Mouse (Mus musculus) embryo, embryonic 10 days (tissue): Measurements from ENCODE around the gene Ackr4.

Experiments
- DNase-seq: peaks from one replicate; pipeline ENCODE4 v3.0.0-alpha.2; 2015; ENCODE audit warnings: low spot score

The Ackr4 gene

GRCm38 (mm10) chr9:104106930-104107329 is 19.8 kb downstream of the Ackr4 start:
- no peak for DNase-seq

- DNase-seq = no peak
Observed at GRCm38 (mm10) chr9:104104986-104105385, 21.7 kb downstream of the Ackr4 start.

DNA sequence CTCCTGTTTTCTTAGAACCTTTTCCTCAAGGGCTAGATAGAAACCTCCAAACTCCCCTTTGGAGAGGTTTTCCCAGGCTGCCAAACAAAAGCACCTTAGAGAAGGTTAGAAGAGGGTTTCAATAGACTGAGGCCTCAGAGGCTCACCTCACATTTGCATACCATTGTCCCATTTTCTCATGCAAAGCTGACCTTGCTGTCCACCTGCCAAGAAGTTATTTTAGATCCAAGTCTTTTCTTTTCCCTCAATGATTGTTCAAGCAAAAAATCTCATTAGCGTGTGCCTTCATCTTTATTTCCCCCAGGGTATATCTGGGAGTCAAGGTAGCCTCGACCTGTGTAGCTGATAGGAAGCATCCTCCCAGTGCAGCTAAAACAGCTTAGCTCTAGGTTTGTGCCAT is 23.8 kb downstream of the Ackr4 start:
- DNase-seq = no peak

GRCm38 (mm10) chr9:104102301-104102700 is 24.4 kb downstream of the Ackr4 start:
- DNase-seq = no peak

DNA sequence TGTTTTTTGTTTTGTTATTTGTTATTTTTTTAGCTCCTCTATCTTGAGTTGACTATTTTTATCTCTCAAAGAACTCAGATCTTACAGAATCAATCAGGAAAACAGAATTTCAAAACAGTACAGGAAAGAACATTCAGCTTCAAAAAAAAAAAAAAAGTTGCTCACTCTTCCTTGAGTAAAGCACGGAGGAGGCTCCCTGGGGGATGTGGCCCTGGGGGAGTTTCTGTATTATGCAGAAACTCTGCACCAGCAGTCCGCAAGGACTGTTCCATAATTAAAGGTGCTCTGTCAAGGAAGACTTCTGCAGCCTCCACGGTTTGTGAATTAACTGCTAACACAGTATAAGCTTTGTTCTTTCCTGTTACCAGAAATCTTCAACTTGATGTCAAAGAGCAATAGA is 25.3 kb downstream of the Ackr4 start:
- no peak for DNase-seq

DNA sequence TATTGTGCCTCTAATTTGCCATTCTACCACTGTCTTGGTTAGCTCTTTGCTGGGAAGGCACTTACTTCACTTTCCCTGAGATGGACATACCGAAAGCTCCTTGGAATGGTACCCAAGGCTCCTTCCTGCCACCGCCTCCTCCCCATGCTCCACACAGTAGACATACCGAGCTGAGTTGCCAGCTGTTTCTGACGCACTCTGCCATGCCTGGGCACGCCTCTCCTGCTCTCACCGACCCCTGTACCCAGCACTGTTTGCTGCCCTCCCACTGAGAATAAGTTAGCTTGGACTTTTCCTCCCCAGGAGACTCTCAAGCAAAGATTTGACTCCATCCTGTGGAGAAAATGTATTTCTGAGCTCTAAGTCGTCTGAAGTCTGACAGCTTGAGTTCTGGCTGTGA is 25.9 kb downstream of the Ackr4 start:
- DNase-seq = no peak

- DNase-seq = peak; percentile 3
Observed at GRCm38 (mm10) chr9:104099060-104099459, 27.7 kb downstream of the Ackr4 start.

DNA sequence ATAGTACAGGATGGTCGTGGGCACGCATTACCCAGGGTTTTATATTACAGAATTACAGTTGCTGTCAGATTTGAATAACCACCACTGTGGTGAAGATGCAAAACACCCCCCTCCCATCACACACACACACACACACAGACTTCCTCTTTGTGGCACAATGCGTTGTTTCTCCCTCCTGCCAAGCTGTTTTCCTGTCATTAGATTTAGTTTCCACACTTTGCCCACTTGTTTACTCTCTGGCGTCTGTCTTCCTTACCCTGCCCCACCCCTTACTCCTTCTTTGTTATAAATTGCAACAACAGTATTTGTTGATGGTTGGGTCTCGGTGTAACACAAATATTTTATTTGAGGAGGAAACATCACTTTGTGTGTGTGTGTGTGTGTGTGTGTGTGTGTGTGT is 28.5 kb downstream of the Ackr4 start:
- DNase-seq = no peak

DNA sequence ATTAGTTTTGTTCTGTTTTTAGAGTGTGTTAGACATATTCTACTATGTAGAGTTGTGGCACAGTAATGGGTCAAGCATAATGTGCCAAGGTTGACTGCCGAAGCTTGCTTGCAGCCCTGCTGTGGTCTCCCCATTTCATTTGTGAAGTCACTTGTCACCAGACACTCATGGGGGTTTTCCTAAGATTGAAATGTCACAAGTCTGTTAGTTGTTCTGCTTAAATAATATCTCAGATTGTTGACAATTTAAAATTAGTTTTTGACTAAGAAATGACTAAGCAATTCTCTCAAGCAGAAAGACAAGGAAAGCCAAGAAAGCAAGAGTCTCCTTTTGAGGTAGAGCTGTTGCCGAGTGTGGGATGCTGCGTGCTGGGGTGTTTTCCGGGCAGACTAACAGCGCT is 33.8 kb downstream of the Ackr4 start:
- DNase-seq = no peak

GRCm38 (mm10) chr9:104088555-104088954 is 38.2 kb downstream of the Ackr4 start:
- no peak for DNase-seq

- no peak for DNase-seq
Observed at GRCm38 (mm10) chr9:104085730-104086429, 40.9 kb downstream of the Ackr4 start.

DNA sequence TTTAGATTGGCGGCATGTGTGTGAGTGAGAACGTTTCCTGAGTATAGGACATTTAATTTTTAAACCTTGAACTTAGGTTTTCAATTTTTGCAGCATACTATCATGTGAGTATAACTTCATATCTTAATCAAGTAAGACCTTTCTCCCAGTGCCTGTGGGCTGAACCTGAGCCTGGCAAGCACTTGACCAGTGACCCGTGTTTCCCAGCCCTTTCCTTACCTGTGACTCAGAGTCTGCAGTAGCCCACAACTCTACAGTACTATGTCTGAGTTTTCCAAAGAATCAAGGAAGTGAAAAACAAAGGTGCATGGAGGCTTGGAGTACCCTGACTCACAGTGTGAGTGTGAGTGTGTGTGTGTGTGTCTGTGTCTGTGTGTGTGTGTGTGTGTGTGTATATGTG is 46.7 kb downstream of the Ackr4 start:
- DNase-seq = no peak

DNA sequence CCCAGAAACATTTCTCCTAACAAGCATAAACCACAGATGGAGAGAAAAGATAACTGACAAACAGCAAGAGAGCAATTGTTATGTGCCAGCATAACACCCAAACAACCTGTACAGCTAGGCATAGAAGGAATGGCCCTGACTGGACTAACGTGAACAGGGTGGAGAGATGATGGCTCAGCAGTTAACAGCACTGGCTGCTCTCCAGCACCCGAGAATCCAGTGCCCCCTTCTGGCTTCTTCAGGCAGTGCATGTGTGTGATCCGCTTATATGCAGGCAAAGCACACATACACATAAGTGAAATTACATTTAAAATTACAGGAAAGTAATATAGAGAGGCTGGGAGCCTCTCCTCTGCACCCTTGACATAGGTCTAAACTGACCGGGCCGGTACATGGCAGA is 47.4 kb downstream of the Ackr4 start:
- peak; percentile 70 for DNase-seq

DNA sequence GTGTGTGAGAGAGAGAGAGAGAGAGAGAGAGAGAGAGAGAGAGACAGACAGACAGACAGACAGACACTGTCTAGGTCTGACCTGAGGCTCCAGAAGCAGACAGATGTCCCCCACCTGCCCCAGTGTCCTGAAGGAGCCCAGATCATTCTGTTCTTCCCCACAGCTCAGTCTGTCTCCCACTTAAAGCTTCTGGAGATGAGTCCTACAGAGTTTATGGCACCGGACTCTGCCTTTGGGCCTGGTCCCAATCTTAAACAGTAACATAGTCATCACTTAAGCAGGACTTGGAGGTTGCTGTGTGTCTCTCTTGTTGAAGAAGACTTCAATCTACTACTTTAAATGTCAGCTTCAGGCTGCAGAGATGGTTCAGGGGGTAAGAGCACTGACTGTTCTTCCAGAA is 48.0 kb downstream of the Ackr4 start:
- no peak for DNase-seq

- DNase-seq = peak; percentile 40
Observed at GRCm38 (mm10) chr9:104075808-104076207, 50.9 kb downstream of the Ackr4 start.

GRCm38 (mm10) chr9:104070863-104071604 is 55.7 kb downstream of the Ackr4 start:
- no peak for DNase-seq

DNA sequence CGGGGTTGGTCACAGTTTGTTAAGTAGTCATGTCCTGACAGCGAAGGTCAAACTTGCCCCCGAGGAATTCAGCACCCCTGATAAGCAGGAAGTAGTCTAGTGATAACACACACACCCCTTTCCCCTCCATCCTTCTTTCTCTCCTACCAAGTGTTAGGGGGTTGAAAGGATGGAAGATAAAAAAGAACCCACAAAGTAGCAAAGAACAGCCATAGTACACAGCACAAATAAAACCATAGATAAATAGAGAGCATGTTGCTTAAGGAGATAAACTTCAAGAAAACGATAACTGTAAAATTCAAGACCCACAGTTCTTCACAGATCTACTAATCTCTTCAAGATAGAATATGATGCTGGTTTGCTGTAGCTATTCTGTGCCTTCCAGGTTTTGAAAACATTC is 56.5 kb downstream of the Ackr4 start:
- no peak for DNase-seq

- no peak for DNase-seq
Observed at GRCm38 (mm10) chr9:104064571-104064970, 62.2 kb downstream of the Ackr4 start.

- DNase-seq = peak; percentile 90
Observed at GRCm38 (mm10) chr9:104063244-104063961, 63.3 kb downstream of the Ackr4 start, which contains the start of gene Acad11. Gene Acad11, plus strand, starts transcription at chr9:104063377.

- DNase-seq = peak; percentile 82
Observed at GRCm38 (mm10) chr9:104062430-104063243, 64.1 kb downstream of the Ackr4 start, which contains the start of gene Uba5. Gene Uba5, minus strand, starts transcription at chr9:104063134.

- no peak for DNase-seq
Observed at GRCm38 (mm10) chr9:104051028-104051427, 75.7 kb downstream of the Ackr4 start.

- DNase-seq = no peak
Observed at GRCm38 (mm10) chr9:104043676-104044075, 83.1 kb downstream of the Ackr4 start.
